Mouse (Mus musculus) stomach, embryonic 15.5 days (tissue): ENCODE data around the gene Megf8. TPM values are rescaled to one million over a fixed set of nuclear protein-coding genes. Genes with fewer than 3 reads are reported as not detected.

Experiments used
- ATAC-seq: fragments of 200-750 bp; cut with Nextera tagmentation; 2 replicates; pipeline ENCODE4 v1.8.0; 2017; ENCODE audit warnings: low read depth, moderate number of reproducible peaks, moderate TSS enrichment; ENCODE audit not compliant: insufficient read depth, low FRiP score
- H3K27ac ChIP-seq: fragments of 300-500 bp; sonication (generic); 2 replicates; pipeline ENCODE4 v1.5.1; 2015; ENCODE audit warnings: mild to moderate bottlenecking, inconsistent platforms
- H3K27me3 ChIP-seq: fragments of 300-500 bp; sonication (generic); replicated peaks from 2 replicates; pipeline ENCODE4 v1.6.1; 2015; ENCODE audit warnings: inconsistent platforms
- H3K36me3 ChIP-seq: fragments of 300-500 bp; sonication (generic); 2 replicates; pipeline ENCODE4 v1.6.1; 2015; ENCODE audit warnings: inconsistent platforms
- H3K4me1 ChIP-seq: fragments of 300-500 bp; sonication (generic); 2 replicates; pipeline ENCODE4 v1.6.1; 2015; ENCODE audit warnings: inconsistent platforms
- H3K4me2 ChIP-seq: fragments of 300-500 bp; sonication (generic); 2 replicates; pipeline ENCODE4 v1.6.1; 2015; ENCODE audit warnings: mild to moderate bottlenecking, inconsistent platforms
- H3K4me3 ChIP-seq: fragments of 300-500 bp; sonication (generic); replicated peaks from 2 replicates; pipeline ENCODE4 v1.5.1; 2015; ENCODE audit warnings: inconsistent platforms
- H3K9ac ChIP-seq: fragments of 300-500 bp; sonication (generic); 2 replicates; pipeline ENCODE4 v1.6.1; 2015; ENCODE audit warnings: inconsistent platforms
- H3K9me3 ChIP-seq: fragments of 300-500 bp; sonication (generic); 2 replicates; pipeline ENCODE4 v1.6.1; 2016; ENCODE audit warnings: inconsistent platforms
- WGBS: fragments of 180-500 bp; shearing (Covaris S2); methylation state at CpG from one replicate; pipeline ENCODE4 v1.1.7; 2015; 5-methylcytosine and 5-hydroxymethylcytosine counted together
- polyA plus RNA-seq: library from polyadenylated mRNA; unstranded; fragments of >200 nt; fragmentation: Nextera tagmentation; extraction: Ambion mirVana; gene quantifications from 2 replicates; pipeline ENCODE4 v1.2.1, GENCODE M21; 2015

The Megf8 gene
- polyA plus RNA-seq, 1 experiment from 2014 or later: 10.3 TPM

GRCm38 (mm10) chr7:25273259-25274241 is 43.4 kb upstream of the Megf8 start:
- Histone ChIP-seq H3K4me1 (peaks cover 59% of the 10 kb centered on the region), H3K27me3 (no peaks in the 10 kb centered on the region), H3K9me3 (no peaks in the 10 kb centered on the region), H3K4me3 (no peak overlapping the region), H3K36me3 (peaks cover 19% of the 10 kb centered on the region), H3K4me2 (no peak overlapping the region), H3K9ac (no peak overlapping the region), H3K27ac (no peak overlapping the region; the same call in 1 of the 2 replicates)
- ATAC-seq: peak; percentile 44; the same call in 1 of the 2 replicates
- WGBS: 83% methylated on average over 22 of the region's 22 CpGs

- no peaks in the 10 kb centered on the region for H3K9me3 ChIP-seq
- H3K36me3 ChIP-seq: peaks cover 19% of the 10 kb centered on the region
- H3K4me3 ChIP-seq: no peak overlapping the region
- peak overlapping the region; percentile 100; the same call in 1 of the 2 replicates for H3K27ac ChIP-seq
- H3K4me1 ChIP-seq: peaks cover 50% of the 10 kb centered on the region
- 31% methylated on average over 5 of the region's 5 CpGs for WGBS
- 0 out of 2 replicates have a peak overlapping the region, but pooled peaks have one; percentile 1 for H3K9ac ChIP-seq
- ATAC-seq: no peak
- H3K4me2 ChIP-seq: no peak overlapping the region
- no peaks in the 10 kb centered on the region for H3K27me3 ChIP-seq
Observed at GRCm38 (mm10) chr7:25274571-25274970, 42.4 kb upstream of the Megf8 start.

GRCm38 (mm10) chr7:25274996-25275395 is 42.0 kb upstream of the Megf8 start:
- no peaks in the 10 kb centered on the region for H3K27me3 ChIP-seq
- H3K9ac ChIP-seq: 0 out of 2 replicates have a peak overlapping the region, but pooled peaks have one; percentile 1
- WGBS: 80% methylated on average over 3 of the region's 3 CpGs
- ATAC-seq: no peak
- no peaks in the 10 kb centered on the region for H3K9me3 ChIP-seq
- H3K4me2 ChIP-seq: no peak overlapping the region
- peak overlapping the region; percentile 100 for H3K27ac ChIP-seq
- no peak overlapping the region for H3K4me3 ChIP-seq
- peaks cover 49% of the 10 kb centered on the region for H3K4me1 ChIP-seq
- peaks cover 19% of the 10 kb centered on the region for H3K36me3 ChIP-seq

- Histone ChIP-seq H3K36me3 (peaks cover 19% of the 10 kb centered on the region), H3K27ac (peak overlapping the region; percentile 100), H3K4me1 (peaks cover 51% of the 10 kb centered on the region), H3K27me3 (no peaks in the 10 kb centered on the region), H3K9ac (peak overlapping the region; percentile 34; the same call in 1 of the 2 replicates), H3K9me3 (no peaks in the 10 kb centered on the region), H3K4me3 (no peak overlapping the region), H3K4me2 (no peak overlapping the region)
- 47% methylated on average over 9 of the region's 9 CpGs for whole genome bisulfite sequencing
- no peak for ATAC-seq
Observed at GRCm38 (mm10) chr7:25275555-25276298, 41.2 kb upstream of the Megf8 start.

- Histone ChIP-seq H3K9me3 (no peaks in the 10 kb centered on the region), H3K36me3 (peaks cover 16% of the 10 kb centered on the region), H3K4me2 (peak overlapping the region; percentile 87), H3K9ac (peak overlapping the region; percentile 1; the same call in 1 of the 2 replicates), H3K27me3 (no peaks in the 10 kb centered on the region), H3K4me3 (peak overlapping the region; percentile 71; the same call in 1 of the 2 replicates), H3K4me1 (peaks cover 61% of the 10 kb centered on the region), H3K27ac (peak overlapping the region; percentile 100)
- 77% methylated on average over 4 of the region's 4 CpGs for WGBS
- ATAC-seq: no peak
Observed at GRCm38 (mm10) chr7:25277405-25277804, 39.6 kb upstream of the Megf8 start.

- Histone ChIP-seq H3K27ac (peak overlapping the region; percentile 100), H3K9ac (peak overlapping the region; percentile 1; the same call in 1 of the 2 replicates), H3K9me3 (no peaks in the 10 kb centered on the region), H3K36me3 (peaks cover 10% of the 10 kb centered on the region; the same call in 1 of the 2 replicates), H3K4me3 (peak overlapping the region; percentile 71), H3K4me1 (peaks cover 60% of the 10 kb centered on the region), H3K27me3 (no peaks in the 10 kb centered on the region), H3K4me2 (peak overlapping the region; percentile 87)
- no peak for ATAC-seq
- 8% methylated on average over 4 of the region's 4 CpGs for WGBS
Observed at GRCm38 (mm10) chr7:25277998-25278340, 39.0 kb upstream of the Megf8 start.

GRCm38 (mm10) chr7:25278341-25279075 is 38.5 kb upstream of the Megf8 start:
- peak; percentile 65 for ATAC-seq
- peak overlapping the region; percentile 87 for H3K4me2 ChIP-seq
- H3K9ac ChIP-seq: peak overlapping the region; percentile 65
- under 1% methylated on average over 58 of the region's 60 CpGs for WGBS
- 0 out of 2 replicates have a peak, but pooled peaks cover 5% of the 10 kb centered on the region for H3K36me3 ChIP-seq
- peak overlapping the region; percentile 71 for H3K4me3 ChIP-seq
- H3K4me1 ChIP-seq: peaks cover 62% of the 10 kb centered on the region
- H3K27ac ChIP-seq: peak overlapping the region; percentile 100
- H3K27me3 ChIP-seq: no peaks in the 10 kb centered on the region
- no peaks in the 10 kb centered on the region for H3K9me3 ChIP-seq

GRCm38 (mm10) chr7:25279076-25279860 is 37.7 kb upstream of the Megf8 start:
- Histone ChIP-seq H3K9me3 (no peaks in the 10 kb centered on the region), H3K9ac (peak overlapping the region; percentile 33), H3K4me3 (peak overlapping the region; percentile 71), H3K4me1 (peaks cover 65% of the 10 kb centered on the region), H3K27me3 (no peaks in the 10 kb centered on the region), H3K4me2 (peak overlapping the region; percentile 87), H3K36me3 (no peaks in the 10 kb centered on the region), H3K27ac (peak overlapping the region; percentile 100)
- WGBS: under 1% methylated on average over 47 of the region's 49 CpGs
- ATAC-seq: peak; percentile 36

GRCm38 (mm10) chr7:25279861-25280791 is 36.8 kb upstream of the Megf8 start:
- Histone ChIP-seq H3K4me3 (peak overlapping the region; percentile 71), H3K9ac (peak overlapping the region; percentile 33), H3K4me2 (peak overlapping the region; percentile 87), H3K4me1 (peaks cover 64% of the 10 kb centered on the region), H3K9me3 (no peaks in the 10 kb centered on the region), H3K27me3 (no peaks in the 10 kb centered on the region), H3K36me3 (peaks cover 5% of the 10 kb centered on the region), H3K27ac (peak overlapping the region; percentile 100)
- WGBS: 2% methylated on average over 6 of the region's 6 CpGs
- ATAC-seq: peak; percentile 30
